13 mouse cellular contexts compared by ENCODE assay signal in the genomic region with DNA sequence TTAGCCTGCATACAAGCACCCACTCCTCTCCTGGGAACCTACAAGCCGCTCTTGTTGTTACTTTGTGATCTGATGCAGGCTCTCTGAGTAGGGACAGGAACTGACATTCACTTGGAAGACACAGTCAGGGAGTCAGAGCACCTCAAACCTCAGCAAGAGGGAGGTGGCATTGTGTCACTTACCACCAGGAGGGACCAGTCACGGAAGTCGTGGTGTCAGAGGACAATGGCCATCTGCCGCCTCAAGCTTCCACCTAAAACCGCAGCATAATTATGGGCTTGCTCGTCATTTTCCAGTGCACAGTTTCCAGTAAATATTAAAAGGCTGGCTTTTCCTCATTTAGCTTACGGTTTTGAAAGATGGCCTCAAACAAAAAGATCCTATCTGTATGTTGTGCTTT.
DNase-seq lines count a peak whose midpoint lies in the region; ATAC-seq lines count a peak whose summit lies in the region.
"Had no signal": no experiment of that assay in that cellular context is flagged by ENCODE, and none has a peak within 500 bp of the region (broad histone marks: within the 10 kb centered on the region; RNA-seq: fewer than 3 reads in every experiment).

No protein-coding gene starts in this region.

- H3K4me2 ChIP-seq in forebrain, embryonic 11.5 days (ENCODE audit: low read depth, low read length, severe bottlenecking): no peak overlapping the region
- no peak overlapping the region for H3K4me2 ChIP-seq in forebrain, embryonic 13.5 days
- H3K4me2 ChIP-seq in kidney, embryonic 15.5 days: no peak overlapping the region
- H3K4me2 ChIP-seq in neural tube, embryonic 13.5 days: no peak overlapping the region
- no peak overlapping the region for H3K4me2 ChIP-seq in neural tube, embryonic 15.5 days
- H3K4me2 ChIP-seq: stomach, embryonic 15.5 days had no signal

- H3K9ac ChIP-seq in forebrain, embryonic 11.5 days (ENCODE audit: low read length): no peak overlapping the region
- H3K9ac ChIP-seq in forebrain, embryonic 13.5 days: no peak overlapping the region
- H3K9ac ChIP-seq in kidney, embryonic 15.5 days: no peak overlapping the region
- H3K9ac ChIP-seq in neural tube, embryonic 13.5 days: no peak overlapping the region
- H3K9ac ChIP-seq in neural tube, embryonic 15.5 days (replicated peaks): no peak overlapping the region
- H3K9ac ChIP-seq: liver, embryonic 14.5 days; stomach, embryonic 15.5 days had no signal

- no peaks in the 10 kb centered on the region for H3K9me3 ChIP-seq in forebrain, embryonic 11.5 days (ENCODE audit: control insufficient read depth, low read length)
- H3K9me3 ChIP-seq in forebrain, embryonic 13.5 days (replicated peaks): no peaks in the 10 kb centered on the region
- no peaks in the 10 kb centered on the region for H3K9me3 ChIP-seq in kidney, embryonic 15.5 days (replicated peaks)
- H3K9me3 ChIP-seq in neural tube, embryonic 13.5 days: no peaks in the 10 kb centered on the region
- no peaks in the 10 kb centered on the region for H3K9me3 ChIP-seq in neural tube, embryonic 15.5 days (replicated peaks)
- H3K9me3 ChIP-seq: stomach, embryonic 15.5 days had no signal

- no peak for ATAC-seq in forebrain, embryonic 11.5 days (replicated peaks; ENCODE audit: low FRiP score)
- ATAC-seq in forebrain, embryonic 13.5 days: no peak
- ATAC-seq in kidney, embryonic 15.5 days (replicated peaks; ENCODE audit: low FRiP score): no peak
- ATAC-seq in neural tube, embryonic 13.5 days (ENCODE audit: low read depth): no peak
- ATAC-seq in neural tube, embryonic 15.5 days (ENCODE audit: low FRiP score): no peak
- peak; percentile 47 for ATAC-seq in megakaryocyte progenitor cell, adult 5-6 weeks (replicated peaks; ENCODE audit: poor library complexity)
- ATAC-seq: activated CD4-positive, CD25-positive, alpha-beta regulatory T cell, adult 4 months had no signal

- H3K4me1 ChIP-seq in forebrain, embryonic 11.5 days (replicated peaks; ENCODE audit: control insufficient read depth, insufficient read depth, low read length): peaks cover 5% of the 10 kb centered on the region
- peaks cover 18% of the 10 kb centered on the region for H3K4me1 ChIP-seq in forebrain, embryonic 13.5 days
- H3K4me1 ChIP-seq in kidney, embryonic 15.5 days: no peaks in the 10 kb centered on the region
- peaks cover 16% of the 10 kb centered on the region; the same call in 1 of the 2 replicates for H3K4me1 ChIP-seq in neural tube, embryonic 13.5 days (replicated peaks)
- H3K4me1 ChIP-seq in neural tube, embryonic 15.5 days: 0 out of 2 replicates have a peak, but pooled peaks cover 5% of the 10 kb centered on the region
- H3K4me1 ChIP-seq: stomach, embryonic 15.5 days had no signal

- H3K4me3 ChIP-seq in forebrain, embryonic 11.5 days (ENCODE audit: low read depth, low read length): no peak overlapping the region
- no peak overlapping the region for H3K4me3 ChIP-seq in forebrain, embryonic 13.5 days
- H3K4me3 ChIP-seq in kidney, embryonic 15.5 days (replicated peaks): no peak overlapping the region
- H3K4me3 ChIP-seq in neural tube, embryonic 13.5 days: no peak overlapping the region
- no peak overlapping the region for H3K4me3 ChIP-seq in neural tube, embryonic 15.5 days (replicated peaks)
- H3K4me3 ChIP-seq: stomach, embryonic 15.5 days had no signal

- no peak overlapping the region for H3K27ac ChIP-seq in forebrain, embryonic 11.5 days (ENCODE audit: low read depth, low read length)
- H3K27ac ChIP-seq in forebrain, embryonic 13.5 days: no peak overlapping the region
- no peak overlapping the region for H3K27ac ChIP-seq in kidney, embryonic 15.5 days
- H3K27ac ChIP-seq in neural tube, embryonic 13.5 days (replicated peaks): 0 out of 2 replicates have a peak overlapping the region, but pooled peaks have one; percentile 33
- H3K27ac ChIP-seq in neural tube, embryonic 15.5 days (replicated peaks): no peak overlapping the region
- H3K27ac ChIP-seq: liver, embryonic 14.5 days; stomach, embryonic 15.5 days had no signal

- 19% methylated on average over 7 of the region's 7 CpGs for WGBS in forebrain, embryonic 11.5 days
- 18% methylated on average over 7 of the region's 7 CpGs for WGBS in forebrain, embryonic 13.5 days
- WGBS in kidney, embryonic 15.5 days: 49% methylated on average over 7 of the region's 7 CpGs
- 35% methylated on average over 7 of the region's 7 CpGs for WGBS in neural tube, embryonic 13.5 days
- WGBS in neural tube, embryonic 15.5 days: 35% methylated on average over 7 of the region's 7 CpGs

- no peaks in the 10 kb centered on the region for H3K27me3 ChIP-seq in forebrain, embryonic 11.5 days (ENCODE audit: control insufficient read depth, insufficient read depth, low read length)
- 0 out of 2 replicates have a peak, but pooled peaks cover 6% of the 10 kb centered on the region for H3K27me3 ChIP-seq in forebrain, embryonic 13.5 days
- no peaks in the 10 kb centered on the region for H3K27me3 ChIP-seq in kidney, embryonic 15.5 days
- H3K27me3 ChIP-seq in neural tube, embryonic 13.5 days: no peaks in the 10 kb centered on the region
- no peaks in the 10 kb centered on the region for H3K27me3 ChIP-seq in neural tube, embryonic 15.5 days (replicated peaks)
- H3K27me3 ChIP-seq: stomach, embryonic 15.5 days had no signal

- no peaks in the 10 kb centered on the region for H3K36me3 ChIP-seq in forebrain, embryonic 11.5 days (ENCODE audit: control insufficient read depth, insufficient read depth, low read length)
- no peaks in the 10 kb centered on the region for H3K36me3 ChIP-seq in forebrain, embryonic 13.5 days (ENCODE audit: poor library complexity, severe bottlenecking)
- no peaks in the 10 kb centered on the region for H3K36me3 ChIP-seq in kidney, embryonic 15.5 days
- H3K36me3 ChIP-seq in neural tube, embryonic 13.5 days: no peaks in the 10 kb centered on the region
- no peaks in the 10 kb centered on the region for H3K36me3 ChIP-seq in neural tube, embryonic 15.5 days
- H3K36me3 ChIP-seq: stomach, embryonic 15.5 days had no signal

- peak; percentile 49 for DNase-seq in forebrain, embryonic 11.5 days (ENCODE audit: low spot score)
- peak; percentile 2 for DNase-seq in kidney, adult 11 months
- no peak for DNase-seq in testis, postnatal 14 days (ENCODE audit: low spot score)
- DNase-seq: B cell, adult 2 months; cerebellum, postnatal 10 days had no signal
